9 mouse cellular contexts compared by ENCODE assay signal in genomic region chr7:4124315-4124759, GRCm38 (mm10). TPM values are rescaled to one million over a fixed set of nuclear protein-coding genes. Genes with fewer than 3 reads are reported as not detected.
DNase-seq lines count a peak whose midpoint lies in the region; ATAC-seq and TF ChIP-seq lines count a peak whose summit lies in the region.
"Had no signal": no experiment of that assay in that cellular context is flagged by ENCODE, and none has a peak within 500 bp of the region (broad histone marks: within the 10 kb centered on the region; RNA-seq: fewer than 3 reads in every experiment).

No protein-coding gene starts in this region.

- peak; percentile 35 for TF ChIP-seq CTCF in liver, postnatal 0 days (IDR thresholded peaks at IDR 0.05; ENCODE audit: low read depth)

- peaks cover 27% of the 10 kb centered on the region for H3K27me3 ChIP-seq in kidney, embryonic 15.5 days
- no peaks in the 10 kb centered on the region for H3K27me3 ChIP-seq in forebrain, embryonic 14.5 days (replicated peaks; ENCODE audit: control insufficient read depth, insufficient read depth, low read length)
- H3K27me3 ChIP-seq in intestine, embryonic 16.5 days (replicated peaks; ENCODE audit: control insufficient read depth, insufficient read depth, low read length) = peaks cover 16% of the 10 kb centered on the region
- H3K27me3 ChIP-seq in liver, postnatal 0 days (ENCODE audit: insufficient read depth, low read length) = peaks cover 15% of the 10 kb centered on the region

- no peaks in the 10 kb centered on the region for H3K9me3 ChIP-seq in kidney, embryonic 15.5 days (replicated peaks)
- H3K9me3 ChIP-seq in forebrain, embryonic 14.5 days (replicated peaks; ENCODE audit: control insufficient read depth, low read length) = no peaks in the 10 kb centered on the region
- no peaks in the 10 kb centered on the region for H3K9me3 ChIP-seq in intestine, embryonic 16.5 days (ENCODE audit: control insufficient read depth, low read length)
- no peaks in the 10 kb centered on the region for H3K9me3 ChIP-seq in liver, postnatal 0 days (ENCODE audit: low read length)

- no peak overlapping the region for H3K27ac ChIP-seq in kidney, embryonic 15.5 days
- H3K27ac ChIP-seq in forebrain, embryonic 14.5 days (ENCODE audit: low read depth, low read length) = peak overlapping the region; percentile 84
- no peak overlapping the region for H3K27ac ChIP-seq in intestine, embryonic 16.5 days (ENCODE audit: low read length)
- no peak overlapping the region for H3K27ac ChIP-seq in liver, postnatal 0 days (ENCODE audit: low read depth)

- TF ChIP-seq EP300 in liver, postnatal 0 days (IDR thresholded peaks at IDR 0.05; ENCODE audit: low read depth) = no peak

- no peaks in the 10 kb centered on the region for H3K36me3 ChIP-seq in kidney, embryonic 15.5 days
- peaks cover 45% of the 10 kb centered on the region for H3K36me3 ChIP-seq in forebrain, embryonic 14.5 days (ENCODE audit: control insufficient read depth, insufficient read depth, low read length)
- H3K36me3 ChIP-seq in intestine, embryonic 16.5 days (ENCODE audit: control insufficient read depth, insufficient read depth, low read length) = no peaks in the 10 kb centered on the region
- H3K36me3 ChIP-seq in liver, postnatal 0 days (replicated peaks; ENCODE audit: insufficient read depth, low read length) = no peaks in the 10 kb centered on the region

- DNase-seq in kidney, postnatal 25 days = no peak
- DNase-seq in forebrain, embryonic 14.5 days (ENCODE audit: low spot score) = peak; percentile 98
- DNase-seq in liver, postnatal 0 days = no peak
- DNase-seq in retina, postnatal 1 day = peak; percentile 95
- no peak for DNase-seq in yolk sac, embryonic 10.5 days (ENCODE audit: low spot score)

- no peak overlapping the region for H3K4me3 ChIP-seq in kidney, embryonic 15.5 days (replicated peaks)
- peak overlapping the region; percentile 22 for H3K4me3 ChIP-seq in forebrain, embryonic 14.5 days (ENCODE audit: low read depth, low read length)
- no peak overlapping the region for H3K4me3 ChIP-seq in intestine, embryonic 16.5 days (ENCODE audit: low read length)
- H3K4me3 ChIP-seq in liver, postnatal 0 days (ENCODE audit: low read depth, low read length) = no peak overlapping the region
- H3K4me3 ChIP-seq: myocyte had no signal

- ATAC-seq in kidney, embryonic 15.5 days (replicated peaks; ENCODE audit: low FRiP score) = peak; percentile 34
- peak; percentile 47; the same call in 1 of the 2 replicates for ATAC-seq in cerebellum, adult (ENCODE audit: insufficient number of reproducible peaks, low FRiP score, low TSS enrichment)
- ATAC-seq in forebrain, embryonic 14.5 days = peak; percentile 79
- peak; percentile 27; the same call in 1 of the 2 replicates for ATAC-seq in intestine, embryonic 16.5 days
- 0 out of 2 replicates have a peak, but pooled peaks have one; percentile 20 for ATAC-seq in liver, postnatal 0 days

- H3K4me2 ChIP-seq in kidney, embryonic 15.5 days = peak overlapping the region; percentile 41
- peak overlapping the region; percentile 75 for H3K4me2 ChIP-seq in forebrain, embryonic 14.5 days (ENCODE audit: low read length)
- H3K4me2 ChIP-seq in intestine, embryonic 16.5 days (ENCODE audit: low read depth, low read length) = no peak overlapping the region
- H3K4me2 ChIP-seq in liver, postnatal 0 days (ENCODE audit: low read depth, low read length) = no peak overlapping the region

- no peak overlapping the region for H3K9ac ChIP-seq in kidney, embryonic 15.5 days
- peak overlapping the region; percentile 55; the same call in 1 of the 2 replicates for H3K9ac ChIP-seq in forebrain, embryonic 14.5 days (ENCODE audit: low read length)
- H3K9ac ChIP-seq in intestine, embryonic 16.5 days (ENCODE audit: low read depth, low read length) = peak overlapping the region; percentile 19; the same call in 1 of the 2 replicates
- no peak overlapping the region for H3K9ac ChIP-seq in liver, postnatal 0 days (replicated peaks)

- under 1% methylated on average over 10 of the region's 10 CpGs for WGBS in kidney, embryonic 15.5 days
- WGBS in forebrain, embryonic 14.5 days = 0% methylated on average over 10 of the region's 10 CpGs
- 2% methylated on average over 10 of the region's 10 CpGs for WGBS in intestine, embryonic 16.5 days
- WGBS in liver, postnatal 0 days (ENCODE audit: insufficient replicate concordance) = 3% methylated on average over 10 of the region's 10 CpGs

- peaks cover 20% of the 10 kb centered on the region for H3K4me1 ChIP-seq in kidney, embryonic 15.5 days
- peaks cover 42% of the 10 kb centered on the region for H3K4me1 ChIP-seq in forebrain, embryonic 14.5 days (ENCODE audit: control insufficient read depth, insufficient read depth, low read length)
- H3K4me1 ChIP-seq in intestine, embryonic 16.5 days (ENCODE audit: control insufficient read depth, insufficient read depth, low read length) = peaks cover 3% of the 10 kb centered on the region; the same call in 1 of the 2 replicates
- peaks cover 3% of the 10 kb centered on the region; the same call in 1 of the 2 replicates for H3K4me1 ChIP-seq in liver, postnatal 0 days (ENCODE audit: insufficient read depth)

RNA-seq across cellular contexts. Expression of gene Ttyh1, which starts 5.1 kb away (rescaled TPM):
- 2.1 and 3.0 TPM in 2 replicates for polyA plus RNA-seq in kidney, embryonic 15.5 days (2015; fragmentation: Nextera tagmentation; extraction: Ambion mirVana)
- 61.6 and 68.0 TPM in 2 replicates for polyA plus RNA-seq in forebrain, embryonic 14.5 days (2014; fragmentation: Nextera tagmentation; extraction: Ambion mirVana)
- polyA plus RNA-seq in intestine, embryonic 16.5 days (2015; fragmentation: Nextera tagmentation; extraction: Ambion mirVana) = 5.2 and 6.5 TPM in 2 replicates
- polyA plus RNA-seq in liver, postnatal 0 days (2015; fragmentation: Nextera tagmentation; extraction: Ambion mirVana) = 1.9 and 3.2 TPM in 2 replicates

RNA-seq across cellular contexts. Expression of gene Leng8, which starts 12.5 kb away (rescaled TPM):
- polyA plus RNA-seq in kidney, embryonic 15.5 days (2015; fragmentation: Nextera tagmentation; extraction: Ambion mirVana) = 57.4 and 69.3 TPM in 2 replicates
- 43.0 and 59.2 TPM in 2 replicates for polyA plus RNA-seq in forebrain, embryonic 14.5 days (2014; fragmentation: Nextera tagmentation; extraction: Ambion mirVana)
- polyA plus RNA-seq in intestine, embryonic 16.5 days (2015; fragmentation: Nextera tagmentation; extraction: Ambion mirVana) = 35.5 and 40.3 TPM in 2 replicates
- 9.1 and 9.7 TPM in 2 replicates for polyA plus RNA-seq in liver, postnatal 0 days (2015; fragmentation: Nextera tagmentation; extraction: Ambion mirVana)

RNA-seq across cellular contexts. Expression of gene Leng9, which starts 25.8 kb away (rescaled TPM):
- 2.8 and 3.5 TPM in 2 replicates for polyA plus RNA-seq in kidney, embryonic 15.5 days (2015; fragmentation: Nextera tagmentation; extraction: Ambion mirVana)
- 3.1 and 3.9 TPM in 2 replicates for polyA plus RNA-seq in forebrain, embryonic 14.5 days (2014; fragmentation: Nextera tagmentation; extraction: Ambion mirVana)
- polyA plus RNA-seq in intestine, embryonic 16.5 days (2015; fragmentation: Nextera tagmentation; extraction: Ambion mirVana) = 6.8 and 7.1 TPM in 2 replicates
- 2.8 TPM in 2 replicates for polyA plus RNA-seq in liver, postnatal 0 days (2015; fragmentation: Nextera tagmentation; extraction: Ambion mirVana)

RNA-seq across cellular contexts. Expression of gene Cdc42ep5, which starts 40.3 kb away (rescaled TPM):
- polyA plus RNA-seq in kidney, embryonic 15.5 days (2015; fragmentation: Nextera tagmentation; extraction: Ambion mirVana) = 34.7 and 35.7 TPM in 2 replicates
- 5.6 and 5.9 TPM in 2 replicates for polyA plus RNA-seq in forebrain, embryonic 14.5 days (2014; fragmentation: Nextera tagmentation; extraction: Ambion mirVana)
- 83.5 and 84.5 TPM in 2 replicates for polyA plus RNA-seq in intestine, embryonic 16.5 days (2015; fragmentation: Nextera tagmentation; extraction: Ambion mirVana)
- polyA plus RNA-seq in liver, postnatal 0 days (2015; fragmentation: Nextera tagmentation; extraction: Ambion mirVana) = 8.2 and 12.1 TPM in 2 replicates

Comparison
In these comparisons a context has a peak if more than half of its experiments do, and no peak if none do; other contexts are left out.
1. ATAC-seq: peak in every context shown above with its lines; median percentile 79 in forebrain, embryonic 14.5 days; 47 in cerebellum, adult; 34 in kidney, embryonic 15.5 days; 27 in intestine, embryonic 16.5 days; 20 in liver, postnatal 0 days.
2. H3K4me2 ChIP-seq: peak in kidney, embryonic 15.5 days (single experiment) and forebrain, embryonic 14.5 days (single experiment); none in intestine, embryonic 16.5 days (single experiment) and liver, postnatal 0 days (single experiment).
3. H3K9ac ChIP-seq: peak in forebrain, embryonic 14.5 days (single experiment) and intestine, embryonic 16.5 days (single experiment); none in kidney, embryonic 15.5 days (single experiment) and liver, postnatal 0 days (single experiment).
4. DNase-seq: peak in forebrain, embryonic 14.5 days (single experiment) and retina, postnatal 1 day (single experiment); none in kidney, postnatal 25 days (0 of 2), liver, postnatal 0 days (single experiment) and yolk sac, embryonic 10.5 days (single experiment).